Mouse (Mus musculus) limb, embryonic 11.5 days (tissue): Measurements from ENCODE around the gene AU018091. TPM values are rescaled to one million over a fixed set of nuclear protein-coding genes. Genes with fewer than 3 reads are reported as not detected.
"Not testable (repeated sequence)": the region's sequence is repeated elsewhere in the genome, so short reads cannot be mapped to it uniquely, and the experiment has no call there.

ENCODE experiments used
- ATAC-seq: fragments of 200-750 bp; cut with Nextera tagmentation; 2 replicates; pipeline ENCODE4 v1.8.0; 2017; ENCODE audit warnings: low read depth; ENCODE audit not compliant: insufficient number of reproducible peaks, low FRiP score, low TSS enrichment
- DNase-seq: peaks from one replicate; pipeline ENCODE4 v3.0.0-alpha.2; 2015; ENCODE audit warnings: low spot score
- H3K27ac ChIP-seq: fragments of 300-500 bp; sonication (generic); replicated peaks from 2 replicates; pipeline ENCODE4 v1.5.1; 2014; ENCODE audit warnings: low read depth, mild to moderate bottlenecking, low read length
- H3K27me3 ChIP-seq: fragments of 300-500 bp; sonication (generic); 2 replicates; pipeline ENCODE4 v1.6.1; 2014; ENCODE audit warnings: mild to moderate bottlenecking, low read length, mixed read lengths; ENCODE audit not compliant: control insufficient read depth, insufficient read depth
- H3K36me3 ChIP-seq: fragments of 300-500 bp; sonication (generic); 2 replicates; pipeline ENCODE4 v1.6.1; 2014; ENCODE audit warnings: mild to moderate bottlenecking, low read length, moderate library complexity, mixed read lengths; ENCODE audit not compliant: control insufficient read depth, insufficient read depth
- H3K4me1 ChIP-seq: fragments of 300-500 bp; sonication (generic); 2 replicates; pipeline ENCODE4 v1.6.1; 2014; ENCODE audit warnings: low read length, mixed read lengths; ENCODE audit not compliant: control insufficient read depth, insufficient read depth
- H3K4me2 ChIP-seq: fragments of 300-500 bp; sonication (generic); 2 replicates; pipeline ENCODE4 v1.6.1; 2014; ENCODE audit warnings: low read depth, mild to moderate bottlenecking, moderate library complexity; ENCODE audit not compliant: severe bottlenecking
- H3K4me3 ChIP-seq: fragments of 300-500 bp; sonication (generic); 2 replicates; pipeline ENCODE4 v1.5.1; 2014; ENCODE audit warnings: low read depth, low read length
- H3K9ac ChIP-seq: fragments of 300-500 bp; sonication (generic); 2 replicates; pipeline ENCODE4 v1.6.1; 2014; ENCODE audit warnings: mild to moderate bottlenecking, low read length
- H3K9me3 ChIP-seq: fragments of 300-500 bp; sonication (generic); 2 replicates; pipeline ENCODE4 v1.6.1; 2016; ENCODE audit warnings: low read length; ENCODE audit not compliant: control insufficient read depth
- WGBS: fragments of 180-500 bp; shearing (Covaris S2); extraction: QIAGEN DNeasy Blood & Tissue Kit; methylation state at CpG from one replicate; pipeline ENCODE4 v1.1.7; 2014; 5-methylcytosine and 5-hydroxymethylcytosine counted together
- polyA plus RNA-seq: library from polyadenylated mRNA; unstranded; fragments of >200 nt; fragmentation: Nextera tagmentation; extraction: Ambion mirVana; gene quantifications from 2 replicates; pipeline ENCODE4 v1.2.1, GENCODE M21; 2014

Gene AU018091
- polyA plus RNA-seq, 1 experiment from 2014 or later, result 0.27 TPM

- no peak overlapping the region for H3K27ac ChIP-seq
- ATAC-seq, result no peak
- H3K4me1 ChIP-seq, result no peaks in the 10 kb centered on the region
- no peak overlapping the region for H3K4me3 ChIP-seq
- no peak overlapping the region for H3K4me2 ChIP-seq
- no peaks in the 10 kb centered on the region for H3K36me3 ChIP-seq
- H3K9ac ChIP-seq, result no peak overlapping the region
- H3K9me3 ChIP-seq, result no peaks in the 10 kb centered on the region
- no peak for DNase-seq
- WGBS, result 87% methylated on average over 4 of the region's 4 CpGs
- H3K27me3 ChIP-seq, result no peaks in the 10 kb centered on the region
These were observed 24.1 kb upstream of the AU018091 start for GRCm38 (mm10) chr7:3193049-3193632.

- no peak overlapping the region for H3K4me3 ChIP-seq
- 89% methylated on average over 12 of the region's 12 CpGs for WGBS
- no peaks in the 10 kb centered on the region for H3K27me3 ChIP-seq
- H3K4me1 ChIP-seq, result no peaks in the 10 kb centered on the region
- no peak overlapping the region for H3K4me2 ChIP-seq
- no peak for DNase-seq
- no peak overlapping the region for H3K27ac ChIP-seq
- 0 out of 2 replicates have a peak, but pooled peaks cover under 1% of the 10 kb centered on the region for H3K9me3 ChIP-seq
- H3K9ac ChIP-seq, result no peak overlapping the region
- no peak for ATAC-seq
- H3K36me3 ChIP-seq, result no peaks in the 10 kb centered on the region
These were observed 23.0 kb upstream of the AU018091 start for GRCm38 (mm10) chr7:3191971-3192498.

- not testable (repeated sequence) for H3K9ac ChIP-seq, H3K9me3 ChIP-seq, H3K27ac ChIP-seq, H3K4me1 ChIP-seq, ATAC-seq, H3K4me3 ChIP-seq, DNase-seq, H3K27me3 ChIP-seq, H3K36me3 ChIP-seq, H3K4me2 ChIP-seq
- WGBS, result 90% methylated on average over 2 of the region's 2 CpGs
These were observed 17.7 kb upstream of the AU018091 start for GRCm38 (mm10) chr7:3186726-3187125.

GRCm38 (mm10) chr7:3186136-3186535 is 17.1 kb upstream of the AU018091 start:
- Histone ChIP-seq H3K27me3 (no peaks in the 10 kb centered on the region), H3K4me1 (no peaks in the 10 kb centered on the region), H3K9me3 (0 out of 2 replicates have a peak, but pooled peaks cover 2% of the 10 kb centered on the region), H3K36me3 (no peaks in the 10 kb centered on the region), H3K9ac (no peak overlapping the region), H3K4me3 (no peak overlapping the region), H3K27ac (no peak overlapping the region), H3K4me2 (no peak overlapping the region)
- no peak for DNase-seq
- 100% methylated on average over 1 of the region's 1 CpGs for WGBS
- no peak for ATAC-seq

GRCm38 (mm10) chr7:3184394-3184793 is 15.4 kb upstream of the AU018091 start:
- Histone ChIP-seq H3K4me1 (no peaks in the 10 kb centered on the region), H3K27me3 (no peaks in the 10 kb centered on the region), H3K27ac (no peak overlapping the region), H3K9me3 (0 out of 2 replicates have a peak, but pooled peaks cover 2% of the 10 kb centered on the region), H3K4me3 (no peak overlapping the region), H3K4me2 (no peak overlapping the region), H3K9ac (no peak overlapping the region), H3K36me3 (no peaks in the 10 kb centered on the region)
- ATAC-seq, result no peak
- no peak for DNase-seq
- 46% methylated on average over 4 of the region's 4 CpGs for WGBS

GRCm38 (mm10) chr7:3180958-3181357 is 12.0 kb upstream of the AU018091 start:
- not testable (repeated sequence) for H3K4me2 ChIP-seq, DNase-seq, H3K27me3 ChIP-seq, H3K9ac ChIP-seq, H3K9me3 ChIP-seq, H3K36me3 ChIP-seq, ATAC-seq, H3K4me3 ChIP-seq, H3K27ac ChIP-seq, H3K4me1 ChIP-seq
- 86% methylated on average over 24 of the region's 24 CpGs for WGBS

GRCm38 (mm10) chr7:3168296-3168695 is 707 bp downstream of the AU018091 start:
- Histone ChIP-seq H3K36me3 (no peaks in the 10 kb centered on the region), H3K4me3 (no peak overlapping the region), H3K27ac (no peak overlapping the region), H3K4me2 (no peak overlapping the region), H3K27me3 (no peaks in the 10 kb centered on the region), H3K9me3 (no peaks in the 10 kb centered on the region; the same call in 1 of the 2 replicates), H3K4me1 (no peaks in the 10 kb centered on the region), H3K9ac (no peak overlapping the region)
- DNase-seq, result no peak
- no peak for ATAC-seq
- WGBS, result 82% methylated on average over 1 of the region's 1 CpGs

GRCm38 (mm10) chr7:3166270-3166669 is 2.7 kb downstream of the AU018091 start:
- DNase-seq, result no peak
- Histone ChIP-seq H3K9me3 (no peaks in the 10 kb centered on the region; the same call in 1 of the 2 replicates), H3K4me3 (no peak overlapping the region), H3K4me2 (no peak overlapping the region), H3K9ac (no peak overlapping the region), H3K36me3 (no peaks in the 10 kb centered on the region), H3K27me3 (no peaks in the 10 kb centered on the region), H3K4me1 (no peaks in the 10 kb centered on the region), H3K27ac (no peak overlapping the region)
- 96% methylated on average over 4 of the region's 4 CpGs for WGBS
- ATAC-seq, result no peak

- H3K9me3 ChIP-seq, result no peaks in the 10 kb centered on the region; the same call in 1 of the 2 replicates
- no peak overlapping the region for H3K4me3 ChIP-seq
- H3K36me3 ChIP-seq, result no peaks in the 10 kb centered on the region
- no peak for DNase-seq
- ATAC-seq, result no peak
- no peak overlapping the region for H3K4me2 ChIP-seq
- H3K27ac ChIP-seq, result no peak overlapping the region
- no peaks in the 10 kb centered on the region for H3K4me1 ChIP-seq
- no peak overlapping the region for H3K9ac ChIP-seq
- H3K27me3 ChIP-seq, result no peaks in the 10 kb centered on the region
These were observed 4.0 kb downstream of the AU018091 start for GRCm38 (mm10) chr7:3164991-3165390.
